Mouse (Mus musculus) kidney, postnatal 4 days (tissue): Measurements from ENCODE around the gene Atf1.

Experiments
- DNase-seq, 2 experiments: peaks; one replicate each; pipeline ENCODE4 v3.0.0; 2021; ENCODE audit warnings: mixed read lengths in 2 of 2

The Atf1 gene

GRCm38 (mm10) chr15:100227663-100228534 is at the start of gene Atf1:
Gene Atf1, plus strand, starts transcription at chr15:100227819.
- peak; percentile 95 to 97 for DNase-seq

- no peak for DNase-seq
Observed at GRCm38 (mm10) chr15:100178487-100178886, 49.1 kb upstream of the Atf1 start.

- DNase-seq, result no peak
Observed at GRCm38 (mm10) chr15:100179685-100180084, 47.9 kb upstream of the Atf1 start.

- DNase-seq, result no peak
Observed at GRCm38 (mm10) chr15:100180221-100180620, 47.4 kb upstream of the Atf1 start.

GRCm38 (mm10) chr15:100181841-100182240 is 45.8 kb upstream of the Atf1 start:
- no peak for DNase-seq

GRCm38 (mm10) chr15:100182526-100183280 is 44.9 kb upstream of the Atf1 start:
- no peak for DNase-seq

GRCm38 (mm10) chr15:100183510-100183909 is 44.1 kb upstream of the Atf1 start:
- DNase-seq, result no peak

GRCm38 (mm10) chr15:100184821-100185496 is 42.7 kb upstream of the Atf1 start:
- peak; percentile 42 to 51 for DNase-seq

GRCm38 (mm10) chr15:100186234-100186633 is 41.4 kb upstream of the Atf1 start:
- DNase-seq, result no peak

- DNase-seq, result no peak
Observed at GRCm38 (mm10) chr15:100186882-100187672, 40.5 kb upstream of the Atf1 start.

- peak in 1 of 2 experiments; percentile 16 for DNase-seq
Observed at GRCm38 (mm10) chr15:100188542-100188941, 39.1 kb upstream of the Atf1 start.

- peak; percentile 4 to 35 for DNase-seq
Observed at GRCm38 (mm10) chr15:100188962-100189404, 38.6 kb upstream of the Atf1 start.

GRCm38 (mm10) chr15:100190083-100190482 is 37.5 kb upstream of the Atf1 start:
- no peak for DNase-seq

- DNase-seq, result no peak
Observed at GRCm38 (mm10) chr15:100198983-100199745, 28.5 kb upstream of the Atf1 start.

GRCm38 (mm10) chr15:100199790-100200189 is 27.8 kb upstream of the Atf1 start:
- peak in 1 of 2 experiments; percentile 16 for DNase-seq

- no peak for DNase-seq
Observed at GRCm38 (mm10) chr15:100201806-100202205, 25.8 kb upstream of the Atf1 start.

- DNase-seq, result no peak
Observed at GRCm38 (mm10) chr15:100202431-100203015, 25.1 kb upstream of the Atf1 start.

- no peak for DNase-seq
Observed at GRCm38 (mm10) chr15:100204574-100204973, 23.0 kb upstream of the Atf1 start.

GRCm38 (mm10) chr15:100210013-100210412 is 17.6 kb upstream of the Atf1 start:
- no peak for DNase-seq

- DNase-seq, result no peak
Observed at GRCm38 (mm10) chr15:100213339-100213738, 14.3 kb upstream of the Atf1 start.

- no peak for DNase-seq
Observed at GRCm38 (mm10) chr15:100215092-100215491, 12.5 kb upstream of the Atf1 start.
